Mouse (Mus musculus): ENCODE measurements around the gene Cpne4. TPM values are rescaled to one million over a fixed set of nuclear protein-coding genes. Genes with fewer than 3 reads are reported as not detected.

Cpne4 gene
- polyA plus RNA-seq, 1 experiment, result 0.15 TPM

GRCm38 (mm10) chr9:105053147-105053557, 506.1 kb downstream of the Cpne4 start, which contains the start of gene Mrpl3:
Gene Mrpl3, plus strand, starts transcription at chr9:105053239.
- no peaks in the 10 kb centered on the region for H3K27me3 ChIP-seq (ENCODE audit: control insufficient read depth, insufficient read depth, low read length)
- H3K27ac ChIP-seq (ENCODE audit: control insufficient read depth, insufficient read depth, low read length), result peak within 1 kb of the TSS; percentile 19; the same call in 1 of the 2 replicates
- no peaks in the 10 kb centered on the region for H3K4me1 ChIP-seq (replicated peaks; ENCODE audit: control insufficient read depth, insufficient read depth, low read length)
- peak within 1 kb of the TSS; percentile 100 for H3K4me3 ChIP-seq (ENCODE audit: control insufficient read depth, insufficient read depth, low read length)
- DNase-seq, result peak; percentile 78
- TF ChIP-seq POLR2A (IDR thresholded peaks at IDR 0.05; ENCODE audit: control insufficient read depth, extremely low read depth, insufficient read depth, low read length, poor library complexity) (0 out of 2 replicates have a peak, but pooled peaks have one; percentile 31), CTCF (IDR thresholded peaks at IDR 0.05; ENCODE audit: borderline replicate concordance, control insufficient read depth, extremely low read depth, insufficient read depth, low read length, poor library complexity) (no peak)
- 1% methylated on average over 31 of the region's 31 CpGs for WGBS
- peaks cover 30% of the 10 kb centered on the region for H3K36me3 ChIP-seq (ENCODE audit: control insufficient read depth, insufficient read depth, low read length)

GRCm38 (mm10) chr9:105053812-105054211, 506.7 kb downstream of the Cpne4 start:
- no peak overlapping the region for H3K27ac ChIP-seq (ENCODE audit: control insufficient read depth, insufficient read depth, low read length)
- 13% methylated on average over 4 of the region's 4 CpGs for WGBS
- TF ChIP-seq CTCF (IDR thresholded peaks at IDR 0.05; ENCODE audit: borderline replicate concordance, control insufficient read depth, extremely low read depth, insufficient read depth, low read length, poor library complexity) (no peak), POLR2A (IDR thresholded peaks at IDR 0.05; ENCODE audit: control insufficient read depth, extremely low read depth, insufficient read depth, low read length, poor library complexity) (no peak)

GRCm38 (mm10) chr9:105069106-105069505, 522.0 kb downstream of the Cpne4 start:
- H3K36me3 ChIP-seq (ENCODE audit: control insufficient read depth, insufficient read depth, low read length), result peaks cover 50% of the 10 kb centered on the region

More at GRCm38 (mm10) chr9:105053812-105054211, 506.7 kb downstream of the Cpne4 start:
- Histone ChIP-seq H3K27me3 (ENCODE audit: control insufficient read depth, insufficient read depth, low read length) (no peaks in the 10 kb centered on the region), H3K36me3 (ENCODE audit: control insufficient read depth, insufficient read depth, low read length) (peaks cover 37% of the 10 kb centered on the region), H3K4me3 (ENCODE audit: control insufficient read depth, insufficient read depth, low read length) (no peak overlapping the region), H3K4me1 (replicated peaks; ENCODE audit: control insufficient read depth, insufficient read depth, low read length) (no peaks in the 10 kb centered on the region)
- DNase-seq, result no peak

GRCm38 (mm10) chr9:105072991-105073748, 526.1 kb downstream of the Cpne4 start:
- no peak for DNase-seq
- 92% methylated on average over 4 of the region's 4 CpGs for WGBS
- peaks cover 57% of the 10 kb centered on the region for H3K36me3 ChIP-seq (ENCODE audit: control insufficient read depth, insufficient read depth, low read length)

More at GRCm38 (mm10) chr9:105069106-105069505, 522.0 kb downstream of the Cpne4 start:
- H3K27me3 ChIP-seq (ENCODE audit: control insufficient read depth, insufficient read depth, low read length), result no peaks in the 10 kb centered on the region
- no peak overlapping the region for H3K4me3 ChIP-seq (ENCODE audit: control insufficient read depth, insufficient read depth, low read length)
- 96% methylated on average over 10 of the region's 10 CpGs for WGBS
- no peak for DNase-seq
- H3K4me1 ChIP-seq (replicated peaks; ENCODE audit: control insufficient read depth, insufficient read depth, low read length), result no peaks in the 10 kb centered on the region
- TF ChIP-seq POLR2A (IDR thresholded peaks at IDR 0.05; ENCODE audit: control insufficient read depth, extremely low read depth, insufficient read depth, low read length, poor library complexity) (no peak), CTCF (IDR thresholded peaks at IDR 0.05; ENCODE audit: borderline replicate concordance, control insufficient read depth, extremely low read depth, insufficient read depth, low read length, poor library complexity) (no peak)
- H3K27ac ChIP-seq (ENCODE audit: control insufficient read depth, insufficient read depth, low read length), result no peak overlapping the region

GRCm38 (mm10) chr9:105074851-105075250, 527.8 kb downstream of the Cpne4 start:
- WGBS, result 95% methylated on average over 8 of the region's 8 CpGs
- no peak overlapping the region for H3K27ac ChIP-seq (ENCODE audit: control insufficient read depth, insufficient read depth, low read length)
- H3K27me3 ChIP-seq (ENCODE audit: control insufficient read depth, insufficient read depth, low read length), result no peaks in the 10 kb centered on the region
- no peak for TF ChIP-seq CTCF (IDR thresholded peaks at IDR 0.05; ENCODE audit: borderline replicate concordance, control insufficient read depth, extremely low read depth, insufficient read depth, low read length, poor library complexity)
- TF ChIP-seq POLR2A (IDR thresholded peaks at IDR 0.05; ENCODE audit: control insufficient read depth, extremely low read depth, insufficient read depth, low read length, poor library complexity), result no peak
- no peak for DNase-seq
- no peaks in the 10 kb centered on the region for H3K4me1 ChIP-seq (replicated peaks; ENCODE audit: control insufficient read depth, insufficient read depth, low read length)
- no peak overlapping the region for H3K4me3 ChIP-seq (ENCODE audit: control insufficient read depth, insufficient read depth, low read length)
- peaks cover 51% of the 10 kb centered on the region for H3K36me3 ChIP-seq (ENCODE audit: control insufficient read depth, insufficient read depth, low read length)

More at GRCm38 (mm10) chr9:105072991-105073748, 526.1 kb downstream of the Cpne4 start:
- no peaks in the 10 kb centered on the region for H3K27me3 ChIP-seq (ENCODE audit: control insufficient read depth, insufficient read depth, low read length)
- no peak overlapping the region for H3K4me3 ChIP-seq (ENCODE audit: control insufficient read depth, insufficient read depth, low read length)
- H3K27ac ChIP-seq (ENCODE audit: control insufficient read depth, insufficient read depth, low read length), result no peak overlapping the region
- no peaks in the 10 kb centered on the region for H3K4me1 ChIP-seq (replicated peaks; ENCODE audit: control insufficient read depth, insufficient read depth, low read length)
- TF ChIP-seq POLR2A (IDR thresholded peaks at IDR 0.05; ENCODE audit: control insufficient read depth, extremely low read depth, insufficient read depth, low read length, poor library complexity) (no peak), CTCF (IDR thresholded peaks at IDR 0.05; ENCODE audit: borderline replicate concordance, control insufficient read depth, extremely low read depth, insufficient read depth, low read length, poor library complexity) (no peak)

- Histone ChIP-seq H3K27ac (ENCODE audit: control insufficient read depth, insufficient read depth, low read length) (no peak overlapping the region), H3K4me1 (replicated peaks; ENCODE audit: control insufficient read depth, insufficient read depth, low read length) (no peaks in the 10 kb centered on the region), H3K27me3 (ENCODE audit: control insufficient read depth, insufficient read depth, low read length) (no peaks in the 10 kb centered on the region), H3K36me3 (ENCODE audit: control insufficient read depth, insufficient read depth, low read length) (peaks cover 45% of the 10 kb centered on the region), H3K4me3 (ENCODE audit: control insufficient read depth, insufficient read depth, low read length) (no peak overlapping the region)
- 98% methylated on average over 13 of the region's 13 CpGs for WGBS
- DNase-seq, result no peak
- TF ChIP-seq POLR2A (IDR thresholded peaks at IDR 0.05; ENCODE audit: control insufficient read depth, extremely low read depth, insufficient read depth, low read length, poor library complexity), result no peak
- TF ChIP-seq CTCF (IDR thresholded peaks at IDR 0.05; ENCODE audit: borderline replicate concordance, control insufficient read depth, extremely low read depth, insufficient read depth, low read length, poor library complexity), result no peak
These were observed 529.8 kb downstream of the Cpne4 start for GRCm38 (mm10) chr9:105076756-105077424.

Data from thymus, adult 2 months (tissue).